Mouse (Mus musculus) frontal cortex, postnatal 10 days (tissue): ENCODE data around the gene AI467606.
"Not testable (repeated sequence)": the region's sequence is repeated elsewhere in the genome, so short reads cannot be mapped to it uniquely, and the experiment has no call there.

Experiments used
- DNase-seq, 2 experiments: peaks; one replicate each; pipeline ENCODE4 v3.0.0; 2022; ENCODE audit warnings: low spot score in 2 of 2, mixed read lengths in 1 of 2

The AI467606 gene

DNA sequence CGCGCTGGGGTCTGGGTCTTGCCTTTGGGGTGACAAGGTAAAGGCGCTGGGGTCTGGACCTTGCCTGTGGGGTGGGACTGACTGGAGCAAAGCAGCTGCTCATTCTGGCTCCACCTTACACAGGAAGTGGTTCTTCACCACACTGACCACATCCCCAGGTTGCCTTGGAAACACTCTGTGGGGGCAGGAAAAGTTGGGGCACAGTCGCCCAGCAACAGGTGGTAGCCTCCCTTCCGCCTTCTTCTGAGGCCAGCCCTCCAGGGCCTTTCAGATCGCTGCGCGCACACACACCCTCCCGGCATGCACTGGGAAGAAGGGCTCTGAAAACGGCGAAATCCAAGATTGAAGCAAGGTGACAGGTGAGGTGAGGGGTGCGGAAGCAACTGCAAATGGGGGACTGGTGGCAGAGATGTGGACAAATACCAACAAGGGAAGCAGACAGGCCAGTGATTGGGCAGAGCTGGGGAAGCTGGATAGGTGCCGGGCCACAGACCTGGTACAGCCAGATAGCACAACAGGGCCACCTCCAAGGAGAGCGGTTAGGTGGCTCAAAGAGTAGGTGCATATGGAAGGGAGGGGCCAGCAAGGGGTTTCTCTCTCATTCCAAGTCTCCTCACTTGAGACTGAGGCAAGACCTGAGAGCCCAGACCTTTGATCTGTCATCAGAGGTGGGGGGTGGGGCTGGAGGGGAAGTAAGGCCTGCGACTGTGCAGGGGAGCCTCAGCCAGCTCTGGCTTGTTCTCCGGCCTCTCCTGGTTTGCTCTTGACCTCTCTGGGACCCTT is at the start of gene AI467606:
TSS of gene AI467606 (plus strand) at position 246 of the 783 bp plus-strand sequence.
- peak in 1 of 2 experiments; percentile 44 for DNase-seq

DNA sequence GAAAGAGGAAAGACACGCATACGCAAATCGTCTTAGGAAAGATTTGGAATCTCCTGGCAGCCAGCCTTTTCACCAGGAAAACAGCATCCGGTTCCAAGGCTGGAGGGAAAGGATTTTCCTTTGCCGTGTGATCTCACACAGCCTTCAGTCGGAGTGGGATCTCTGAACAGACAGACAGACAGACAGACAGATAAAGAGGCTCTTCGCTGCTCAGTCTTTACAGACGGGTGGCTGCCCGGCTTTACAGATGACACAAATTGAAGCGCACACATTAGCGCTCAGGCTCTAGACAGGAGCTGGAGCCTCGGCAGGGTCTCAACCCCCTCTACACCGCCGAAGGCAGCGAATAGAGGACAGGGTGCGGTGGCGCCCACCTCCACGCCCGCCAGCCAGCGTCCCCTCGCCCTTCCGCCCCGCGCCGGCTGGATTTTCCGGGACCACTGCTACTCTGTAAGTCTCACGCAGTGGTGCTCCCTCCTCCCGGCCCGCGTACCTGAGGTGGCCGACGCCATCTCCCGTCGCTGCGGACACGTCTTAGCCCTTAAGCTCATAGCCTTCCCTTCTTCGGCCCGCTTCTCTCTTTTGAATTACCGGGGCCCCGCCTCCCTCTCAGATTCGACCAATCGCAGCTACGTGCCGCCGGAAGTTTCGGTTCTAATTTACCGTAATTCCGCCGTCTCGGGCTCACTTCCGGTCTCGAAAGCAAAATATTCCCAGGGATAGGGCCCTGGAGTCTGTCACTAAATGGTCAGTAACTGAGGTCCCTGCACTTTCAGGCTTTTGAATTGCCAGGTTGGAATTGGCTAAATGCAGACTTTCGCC is 49.1 kb upstream of the AI467606 start, which contains the start of gene Kif22:
TSS of gene Kif22 (minus strand) at position 621 of the 822 bp plus-strand sequence.
- peak; percentile 74 to 84 for DNase-seq

DNA sequence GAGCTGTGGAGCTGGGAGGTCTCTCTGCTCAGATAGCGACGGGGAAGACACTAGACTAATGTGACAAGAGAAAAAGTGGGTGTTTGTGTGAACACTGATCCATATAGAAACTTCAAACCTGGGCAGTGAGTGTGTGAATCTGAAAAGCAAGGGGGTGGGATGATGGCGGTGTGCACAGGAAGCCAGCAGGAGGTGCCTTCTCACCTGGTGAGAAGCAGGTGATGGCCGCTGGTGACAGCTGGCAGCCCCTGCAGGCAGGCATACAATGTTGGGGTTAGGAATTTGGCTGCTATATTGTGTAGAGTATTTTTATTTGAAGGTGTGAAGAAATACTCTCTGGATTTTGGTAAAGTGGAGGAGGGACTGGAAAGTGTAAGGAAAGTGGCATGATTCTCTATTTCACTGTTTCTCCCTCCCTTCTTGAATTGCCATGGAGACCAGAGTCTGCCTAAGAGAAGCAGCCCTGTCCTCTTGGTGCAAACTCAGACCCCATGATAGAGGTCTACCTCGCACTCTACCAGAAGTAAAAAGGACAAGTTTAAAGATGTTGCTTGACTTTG is 36.1 kb upstream of the AI467606 start:
- no peak for DNase-seq

DNA sequence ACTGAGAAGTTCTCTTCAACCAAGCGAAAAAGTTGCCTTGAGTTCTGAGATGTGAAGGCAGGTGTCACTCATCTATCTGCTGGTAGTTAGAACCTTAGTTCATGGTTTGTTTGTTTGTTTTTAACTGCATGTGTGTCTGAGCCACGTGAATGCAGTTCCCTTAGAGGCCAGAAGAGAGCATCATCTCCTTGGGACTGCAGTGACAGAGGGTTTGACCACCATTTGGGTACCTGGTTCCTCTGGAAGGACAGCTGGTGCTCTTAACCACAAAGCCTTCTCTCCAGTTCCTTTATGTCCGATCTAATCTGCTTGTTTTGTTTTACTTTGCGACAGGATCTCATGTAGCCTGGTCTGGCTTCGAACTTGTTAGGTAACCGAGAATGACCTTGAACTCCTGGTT is 25.6 kb upstream of the AI467606 start:
- DNase-seq = no peak

DNA sequence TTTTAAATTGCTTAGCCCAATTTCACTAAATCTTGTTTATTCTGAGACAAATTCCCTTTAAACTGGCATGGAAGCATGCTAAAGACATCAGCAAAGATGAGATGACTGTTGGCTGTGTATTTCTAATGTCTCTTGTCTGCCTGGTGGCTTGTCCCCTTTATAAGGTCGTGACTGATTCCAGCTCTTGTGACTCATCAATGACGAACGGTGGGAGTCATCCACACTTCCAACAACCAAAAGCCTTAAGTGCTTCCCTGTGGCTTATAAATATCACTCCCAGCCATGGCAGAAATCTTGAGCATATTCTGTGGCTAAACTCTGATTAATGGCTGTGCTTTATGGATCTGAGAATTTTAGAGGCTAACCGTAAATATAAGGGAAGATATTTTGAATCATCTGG is 24.8 kb upstream of the AI467606 start:
- no peak for DNase-seq

DNA sequence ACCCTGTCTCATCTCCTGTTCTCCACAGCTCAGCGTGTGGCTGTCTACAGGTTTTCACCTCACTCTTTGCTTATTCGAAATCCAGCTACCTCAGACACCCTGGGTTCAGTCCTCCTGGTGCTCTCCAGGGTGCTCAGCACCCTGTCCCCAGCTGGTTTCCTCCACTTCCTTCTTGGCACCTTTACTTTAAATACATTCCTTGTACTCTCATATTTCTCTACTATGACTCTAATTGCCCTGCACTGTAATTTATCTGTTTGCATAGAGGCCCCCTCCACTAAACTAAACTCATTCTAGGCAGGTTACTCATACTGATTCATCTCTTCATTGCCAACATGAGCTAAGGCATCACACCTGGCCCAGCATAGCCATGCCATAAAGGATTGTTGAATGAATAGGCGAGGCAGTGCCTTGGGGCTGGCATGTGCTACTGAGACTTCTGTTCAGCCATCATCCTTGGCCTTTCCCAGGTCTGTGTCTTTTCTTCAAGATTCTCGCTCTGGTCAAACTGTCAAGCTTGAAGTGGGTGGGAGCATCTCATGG is 20.2 kb upstream of the AI467606 start:
- no peak for DNase-seq

DNA sequence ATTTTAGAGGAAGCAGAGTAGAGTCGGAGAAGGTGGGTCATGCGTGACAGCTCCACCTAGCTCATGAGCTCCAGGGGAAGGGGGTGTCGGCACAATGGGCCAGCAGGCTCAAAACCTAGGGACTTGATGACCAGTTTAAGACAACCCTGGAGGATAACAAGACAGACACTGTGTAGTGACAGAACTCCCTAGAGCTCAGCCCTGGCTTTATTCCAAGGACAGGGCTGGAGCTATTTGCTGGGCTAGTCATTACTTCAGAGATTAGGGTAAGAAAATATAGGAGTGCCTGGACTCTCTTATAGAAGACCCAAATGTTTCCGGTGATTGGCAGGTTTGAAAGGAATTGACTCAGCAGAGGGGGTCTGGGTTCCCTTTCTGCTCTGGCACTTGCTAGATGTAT is 17.9 kb upstream of the AI467606 start:
- DNase-seq = no peak

DNA sequence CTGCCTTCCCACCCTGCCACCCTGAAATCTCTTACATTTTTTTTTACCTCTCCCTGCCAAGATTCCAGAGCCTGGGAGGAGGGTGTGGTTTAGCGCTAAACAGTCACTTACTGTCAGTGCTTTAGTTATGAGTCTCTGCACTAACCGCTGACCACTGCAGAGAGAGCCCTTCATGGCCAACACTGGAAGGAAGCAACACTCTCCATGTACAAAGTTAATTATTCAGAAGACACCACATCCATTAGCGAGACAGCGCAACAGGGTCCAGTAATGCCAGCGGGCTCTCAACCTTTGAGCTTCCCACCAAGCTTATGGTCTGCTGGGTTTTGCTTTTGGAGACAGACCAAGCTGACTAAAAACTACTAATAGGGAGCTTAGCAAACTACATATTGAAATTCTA is 15.0 kb upstream of the AI467606 start:
- DNase-seq = no peak

DNA sequence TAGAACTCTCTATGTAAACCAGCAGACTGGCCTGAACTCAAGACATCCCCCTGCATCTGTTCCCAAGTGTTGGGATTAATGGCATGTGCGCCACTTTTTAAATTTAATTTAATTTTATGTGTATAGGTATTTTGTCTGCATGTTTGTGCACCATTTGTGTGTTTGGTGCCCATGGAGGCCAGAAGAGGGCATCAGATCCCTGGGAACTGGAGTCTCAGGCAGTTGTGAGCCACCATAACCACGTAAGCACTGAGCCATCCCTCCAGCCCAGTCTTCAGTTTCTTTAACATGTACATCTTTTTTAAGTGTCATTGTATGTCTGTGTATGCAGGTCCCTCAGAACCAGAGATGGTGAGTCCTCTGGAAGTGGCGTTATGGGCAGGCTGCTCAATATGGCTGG is 13.5 kb upstream of the AI467606 start:
- DNase-seq = no peak

DNA sequence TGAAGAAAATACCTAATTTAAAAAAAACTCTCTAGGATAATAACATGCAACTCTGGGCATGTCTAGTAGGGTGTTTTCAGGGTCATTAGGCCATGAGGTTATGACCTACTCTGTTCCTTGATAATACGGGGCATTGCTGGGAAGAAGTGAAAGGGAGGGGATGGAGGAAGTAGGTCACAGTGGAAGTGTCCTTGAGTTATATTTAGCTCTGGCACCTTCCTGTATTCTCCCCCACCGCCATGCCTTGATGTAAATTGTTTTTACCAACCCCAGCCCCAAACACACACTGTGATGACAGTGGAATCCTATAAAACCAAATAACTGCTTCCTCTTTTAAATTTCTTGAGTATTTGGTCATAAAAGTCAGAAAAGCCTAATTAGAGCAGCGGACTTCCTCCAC is 11.1 kb upstream of the AI467606 start:
- DNase-seq = no peak

DNA sequence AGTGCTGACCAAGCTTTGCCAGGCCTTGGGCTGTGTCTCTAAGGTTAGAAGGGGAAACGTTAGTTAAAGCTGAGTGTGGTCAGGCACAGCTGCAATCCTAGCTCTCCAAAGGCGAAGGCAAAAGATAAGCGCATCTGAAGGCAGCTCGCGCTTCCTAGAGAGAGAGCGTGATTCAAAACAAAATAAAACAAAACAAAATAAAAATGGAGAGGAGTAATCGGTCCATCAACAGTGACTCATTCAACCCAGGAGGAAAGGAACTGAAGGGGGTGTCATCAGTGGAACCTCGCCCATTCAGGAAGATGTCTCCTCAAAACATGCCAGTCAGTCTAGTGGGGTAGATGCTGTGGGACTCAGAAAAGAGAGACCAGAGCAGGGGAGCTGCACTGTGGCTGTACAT is 8.9 kb upstream of the AI467606 start:
- DNase-seq = no peak

DNA sequence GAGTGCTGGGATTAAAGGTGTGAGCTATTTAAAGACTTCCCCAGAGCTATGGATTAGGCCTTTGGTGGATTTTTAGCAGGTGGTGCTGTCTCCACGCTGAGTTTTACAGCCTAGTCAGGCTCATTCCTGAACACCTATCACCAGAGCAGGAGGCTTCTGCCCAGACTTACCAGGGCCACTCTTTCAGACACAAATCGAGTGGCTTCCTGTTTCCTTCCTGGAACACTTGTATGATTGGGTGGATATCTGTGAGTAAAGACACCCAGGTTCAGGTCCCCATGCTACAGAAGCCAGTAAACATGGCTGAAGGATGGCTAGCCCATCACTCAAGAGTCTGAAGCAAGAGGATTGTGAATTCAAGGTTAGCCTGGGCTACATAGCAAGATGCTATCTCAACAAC is 8.2 kb upstream of the AI467606 start:
- no peak for DNase-seq

DNA sequence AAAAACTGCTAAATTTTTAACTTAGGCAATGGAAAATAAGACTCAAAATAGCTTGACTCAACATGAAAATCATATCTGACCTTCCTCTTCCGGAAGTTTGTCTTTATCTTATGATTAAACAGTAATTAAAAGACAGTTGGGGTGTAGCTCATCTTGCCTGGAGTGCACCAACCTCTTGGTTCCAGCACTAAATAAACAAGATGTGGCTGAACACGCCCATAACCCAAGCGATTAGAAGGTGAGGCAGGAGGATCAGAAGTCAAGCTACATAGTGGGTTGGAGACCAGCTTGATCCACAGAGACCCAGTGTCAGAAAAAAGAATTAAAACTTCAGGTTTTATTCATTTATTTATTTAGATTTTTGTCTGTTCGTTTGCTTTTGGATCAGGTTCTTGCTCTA is 7.5 kb upstream of the AI467606 start:
- DNase-seq = no peak

DNA sequence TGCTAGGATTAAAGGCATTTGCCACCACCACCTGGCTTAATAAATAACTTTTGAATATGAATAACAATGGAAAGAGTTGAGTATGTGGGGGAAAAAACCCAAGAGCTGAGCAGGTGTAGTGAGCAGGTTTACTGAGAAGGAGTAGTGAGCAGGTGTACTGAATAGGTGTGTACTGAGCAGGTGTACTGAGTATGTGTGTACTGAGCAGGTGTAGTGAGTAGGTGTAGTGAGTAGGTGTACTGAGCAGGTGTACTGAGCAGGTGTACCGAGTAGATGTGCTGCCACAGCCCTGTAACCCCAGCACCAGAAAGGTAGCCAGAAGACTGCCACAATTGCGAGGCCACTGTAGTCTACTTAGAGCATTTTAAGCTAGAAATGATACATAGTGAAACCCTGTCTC is 6.4 kb upstream of the AI467606 start:
- no peak for DNase-seq

DNA sequence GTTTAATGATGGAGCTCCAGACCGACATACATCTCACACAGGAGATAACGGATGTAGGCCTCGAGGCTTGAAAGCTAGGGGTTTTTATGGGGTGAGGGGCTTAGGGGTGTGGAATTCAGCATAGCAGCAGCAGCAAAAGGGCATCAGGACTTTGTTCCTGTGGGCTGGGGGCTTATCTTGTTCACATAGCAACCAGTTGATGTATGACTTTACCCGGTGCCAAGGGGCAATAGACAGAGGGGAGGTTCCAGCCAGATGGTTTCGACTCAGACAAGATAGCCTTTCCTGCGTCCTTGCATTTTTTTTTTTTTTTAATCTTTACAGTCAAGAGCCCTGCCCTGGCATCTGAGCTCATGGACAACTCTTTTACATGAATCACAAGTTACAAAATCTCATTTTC is 5.4 kb upstream of the AI467606 start:
- not testable (repeated sequence) for DNase-seq

DNA sequence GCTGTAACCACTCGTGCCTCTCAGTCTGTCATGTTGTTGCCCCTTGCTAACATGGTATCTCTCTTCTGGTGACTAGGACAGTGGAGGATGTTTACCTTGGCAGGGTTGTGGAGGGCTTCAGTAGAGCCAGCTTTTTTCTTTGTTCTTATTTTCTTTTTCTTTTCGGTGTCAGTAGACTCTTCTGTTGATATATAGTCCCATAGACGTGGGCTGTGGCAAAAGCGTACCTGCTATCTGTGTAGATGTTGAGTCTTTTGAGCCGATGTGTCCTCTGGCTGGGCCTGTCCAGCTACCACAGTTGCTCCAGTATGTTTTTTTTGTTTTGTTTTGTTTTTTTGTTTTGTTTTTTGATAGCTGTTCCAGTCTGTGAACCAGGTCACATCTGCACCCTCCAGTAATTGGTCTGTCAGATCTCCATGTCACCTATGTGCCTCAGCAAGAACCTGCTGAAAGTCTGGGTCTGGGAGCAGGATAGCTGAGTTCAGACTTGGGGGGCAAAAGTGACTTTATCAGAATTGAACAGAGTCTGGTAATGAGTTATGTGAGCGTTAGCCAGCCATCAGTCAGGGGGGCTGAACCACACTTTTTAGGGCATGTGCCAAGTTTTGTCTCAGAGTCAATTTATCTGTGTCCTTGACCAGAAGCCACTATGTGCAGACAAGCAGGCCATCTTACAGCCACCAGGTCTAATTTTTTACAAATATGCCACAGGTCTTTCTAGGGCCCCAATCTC is 3.7 kb upstream of the AI467606 start, which contains the start of gene Zg16:
TSS of gene Zg16 (minus strand) at position 51 of the 733 bp plus-strand sequence.
- DNase-seq = not testable (repeated sequence)

DNA sequence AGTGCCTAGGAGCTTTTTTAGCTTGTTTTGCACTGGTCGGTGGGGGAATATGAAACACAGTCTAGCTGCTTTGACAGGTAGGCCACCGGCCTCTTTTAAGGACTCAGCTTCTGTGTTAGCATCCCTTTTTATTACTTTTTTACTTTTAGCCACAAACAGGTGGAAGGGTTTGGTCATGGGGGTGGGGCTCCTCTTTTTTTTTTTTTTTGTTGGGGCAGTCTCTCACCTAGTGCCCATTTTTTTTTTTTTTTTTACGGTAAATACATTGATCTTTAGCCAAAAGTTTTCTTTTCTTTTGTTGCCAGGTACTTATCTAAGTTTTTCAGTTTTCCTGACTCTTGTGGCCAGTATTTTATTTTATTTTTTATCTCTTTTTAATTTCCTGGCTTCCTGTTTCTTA is 3.1 kb upstream of the AI467606 start:
- no peak for DNase-seq

DNA sequence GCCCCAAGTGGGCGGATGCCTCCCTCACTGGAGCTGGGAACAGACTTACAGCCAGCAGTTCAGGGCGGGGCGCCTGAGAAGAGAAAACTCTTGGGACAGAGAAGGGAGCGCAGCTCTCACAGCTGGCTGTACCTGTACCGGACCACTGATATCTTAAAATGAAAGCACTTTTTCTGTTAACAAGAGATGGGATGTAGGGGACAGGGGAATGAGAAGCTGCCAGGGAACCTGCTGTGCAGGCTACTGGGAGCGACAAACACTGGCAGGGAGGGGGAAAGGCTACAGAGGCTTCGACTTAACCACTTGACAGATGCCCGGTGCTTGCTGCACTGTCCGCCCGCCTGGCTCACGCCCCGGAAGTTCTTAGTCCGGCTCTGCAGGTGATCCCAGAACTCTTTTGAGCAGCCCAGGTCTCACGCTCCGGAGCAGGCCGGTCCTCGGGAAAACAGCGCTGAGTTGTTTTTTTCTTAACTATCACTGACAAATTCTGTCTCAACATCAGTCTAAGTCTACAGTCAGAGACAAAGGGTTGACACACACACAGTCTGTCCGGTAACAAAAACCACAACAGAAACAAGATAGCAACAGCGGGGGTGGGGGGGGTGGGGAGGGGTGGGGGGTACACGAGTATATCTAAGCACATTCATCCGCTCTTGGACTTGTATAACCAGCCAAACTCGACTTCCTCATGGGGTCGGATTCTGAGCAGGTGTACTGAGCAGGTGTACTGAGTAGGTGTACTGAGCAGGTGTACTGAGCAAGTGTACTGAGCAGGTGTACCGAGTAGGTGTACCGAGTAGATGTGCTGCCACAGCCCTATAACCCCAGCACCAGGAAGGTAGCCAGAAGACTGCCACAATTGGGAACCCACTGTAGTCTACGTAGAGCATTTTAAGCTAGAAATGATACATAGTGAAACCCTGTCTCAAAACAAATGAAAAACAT is 2.0 kb upstream of the AI467606 start:
- DNase-seq = no peak

DNA sequence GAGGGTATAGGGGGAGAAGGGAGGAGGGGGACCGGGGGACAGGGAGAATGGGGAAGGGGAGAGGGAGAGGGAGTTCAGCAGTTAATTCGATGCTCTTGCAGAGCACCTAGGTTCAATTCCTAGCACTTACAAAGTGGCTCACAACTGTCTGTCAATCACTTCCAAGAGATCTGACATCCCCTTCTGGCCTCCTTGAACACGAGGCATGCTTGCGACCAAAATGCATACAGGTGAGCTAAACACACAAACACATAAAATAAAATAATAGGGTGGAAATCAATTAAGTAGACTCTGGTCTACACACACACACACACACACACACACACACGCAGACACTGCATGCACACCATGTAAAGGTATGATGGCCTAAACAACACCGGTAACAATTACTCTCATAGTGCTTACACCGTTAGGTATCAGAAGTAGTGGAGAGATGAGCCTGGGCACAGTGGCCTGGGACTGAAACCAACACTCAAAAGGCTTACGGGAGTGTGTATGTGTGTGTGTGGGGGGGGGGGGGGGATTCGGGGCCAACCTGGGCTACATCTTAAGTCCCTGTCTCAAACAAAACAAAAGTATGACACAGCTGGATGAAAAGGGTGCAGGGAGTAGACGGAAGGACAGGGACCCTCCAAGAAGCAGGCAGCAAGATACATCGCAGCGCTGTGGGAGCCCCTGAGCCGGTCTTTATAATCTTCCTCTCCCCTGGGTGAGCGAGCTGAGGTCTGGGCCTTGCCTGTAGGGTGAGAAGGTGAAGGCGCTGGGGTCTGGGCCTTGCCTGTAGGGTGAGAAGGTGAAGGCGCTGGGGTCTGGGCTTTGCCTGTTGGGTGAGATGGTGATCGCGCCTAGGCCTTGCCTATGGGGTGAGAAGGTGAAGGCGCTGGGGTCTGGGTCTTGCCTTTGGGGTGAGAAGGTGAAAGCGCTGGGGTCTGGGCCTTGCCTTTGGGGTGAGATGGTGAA is 725 bp upstream of the AI467606 start:
- no peak for DNase-seq
